Mouse (Mus musculus) adrenal gland, postnatal 25 days (tissue): ENCODE results near the gene Lypla2. TPM values are rescaled to one million over a fixed set of nuclear protein-coding genes. Genes with fewer than 3 reads are reported as not detected.

Source experiments
- DNase-seq: peaks from one replicate; pipeline ENCODE4 v3.0.0; 2021; ENCODE audit warnings: mixed read lengths
- total RNA-seq: library from RNA; stranded (reverse); gene quantifications from 2 replicates; pipeline ENCODE4 v1.2.3, GENCODE M21; 2021

Lypla2 gene
- total RNA-seq, 1 experiment from 2014 or later = 66.4 TPM

DNA sequence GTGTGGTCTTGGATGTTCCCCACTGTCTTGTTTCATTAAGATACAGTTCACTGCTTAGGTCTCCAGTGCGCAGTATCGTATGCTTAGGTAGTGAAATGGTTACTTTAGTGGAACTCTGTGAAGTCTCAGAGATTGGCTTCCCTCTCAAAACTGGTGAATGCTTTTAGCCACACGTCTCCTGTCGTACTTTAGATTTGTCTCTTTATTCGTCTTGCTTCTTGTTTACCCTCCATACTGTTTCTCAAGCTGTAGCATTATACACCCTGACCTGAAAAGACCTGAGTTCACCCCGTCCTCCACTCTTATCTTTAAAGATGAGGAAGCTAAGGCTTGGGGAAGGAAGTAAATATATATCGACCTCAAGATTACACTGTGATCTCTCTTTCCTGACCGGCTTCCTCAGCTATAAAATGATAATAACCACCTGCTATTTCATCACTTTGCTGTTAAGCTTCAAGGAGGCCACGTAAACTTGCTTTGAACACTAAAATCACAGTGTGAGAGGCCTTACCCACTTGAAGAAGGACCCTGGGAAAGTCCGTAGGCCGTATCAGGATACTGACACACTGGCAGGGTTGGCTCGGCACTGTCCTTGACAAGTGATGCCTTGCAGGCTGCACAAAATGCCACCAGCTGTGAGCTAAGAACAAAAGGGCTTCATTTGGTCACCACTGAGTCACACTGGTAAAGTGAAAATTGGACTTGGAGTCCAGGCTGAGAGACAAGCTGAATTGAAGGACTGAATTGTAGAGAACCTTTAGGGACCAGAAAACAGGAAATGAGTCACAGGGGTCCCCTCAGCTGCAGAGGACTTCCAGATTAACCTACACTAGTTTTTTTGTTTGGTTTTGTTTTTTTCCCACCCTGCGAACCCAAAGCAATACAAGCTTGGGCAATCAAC is 735 bp upstream of the Lypla2 start:
- no peak for DNase-seq

DNA sequence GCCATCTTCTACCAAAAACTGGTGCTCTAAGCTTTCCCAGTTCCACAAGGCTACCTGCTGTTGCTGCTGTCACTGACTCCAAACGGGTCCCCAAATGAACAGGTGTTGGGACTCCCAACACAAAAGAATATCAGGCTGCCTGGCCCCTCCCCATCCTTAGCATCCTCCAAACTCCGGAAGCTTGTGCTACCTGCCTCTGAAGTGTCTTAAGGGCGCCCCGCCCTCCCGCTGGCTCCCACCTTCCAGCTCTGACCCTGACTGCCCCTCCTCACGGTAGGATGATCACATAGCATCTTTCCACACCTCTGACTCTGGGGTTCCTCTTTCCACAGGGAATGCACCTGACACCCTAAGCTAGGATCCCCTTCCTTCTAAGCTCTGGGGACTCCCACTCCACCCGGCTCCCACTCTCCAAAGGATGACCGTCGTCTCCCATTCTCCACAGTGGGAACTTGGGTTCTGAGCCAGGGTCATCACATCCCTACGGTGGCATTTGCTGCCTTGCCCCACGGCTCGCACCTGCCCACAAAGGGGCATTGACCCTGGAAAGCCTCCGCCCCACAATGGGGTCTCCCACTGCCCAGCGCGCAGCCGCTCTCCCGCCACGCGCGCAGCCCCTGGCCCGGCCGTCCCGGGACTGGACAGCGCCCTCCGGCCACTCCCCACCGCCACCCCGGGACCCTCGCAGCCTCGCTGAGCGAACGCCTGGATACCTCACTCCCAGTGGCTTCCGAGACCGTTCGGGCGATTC is 446 bp downstream of the Lypla2 start:
- DNase-seq = no peak

DNA sequence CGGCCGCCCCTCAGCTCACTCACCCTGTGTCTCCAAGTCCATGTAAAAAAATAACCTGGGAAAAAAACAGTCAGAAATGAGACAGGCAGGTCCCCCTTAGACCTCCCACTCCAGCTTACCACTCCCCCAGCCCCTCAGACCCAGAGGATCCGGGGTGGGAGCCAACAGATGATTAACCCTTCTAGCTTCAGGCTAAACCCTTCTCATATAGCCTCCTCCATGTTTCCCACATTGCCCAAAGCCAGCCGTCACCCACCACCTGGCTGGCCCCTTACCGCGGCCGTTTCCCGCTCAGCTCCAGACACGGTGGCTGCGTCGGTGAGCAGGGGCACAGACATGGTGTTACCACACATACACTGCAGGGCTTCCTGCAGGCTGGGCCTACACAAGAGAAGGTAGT is 1.8 kb downstream of the Lypla2 start:
- no peak for DNase-seq

DNA sequence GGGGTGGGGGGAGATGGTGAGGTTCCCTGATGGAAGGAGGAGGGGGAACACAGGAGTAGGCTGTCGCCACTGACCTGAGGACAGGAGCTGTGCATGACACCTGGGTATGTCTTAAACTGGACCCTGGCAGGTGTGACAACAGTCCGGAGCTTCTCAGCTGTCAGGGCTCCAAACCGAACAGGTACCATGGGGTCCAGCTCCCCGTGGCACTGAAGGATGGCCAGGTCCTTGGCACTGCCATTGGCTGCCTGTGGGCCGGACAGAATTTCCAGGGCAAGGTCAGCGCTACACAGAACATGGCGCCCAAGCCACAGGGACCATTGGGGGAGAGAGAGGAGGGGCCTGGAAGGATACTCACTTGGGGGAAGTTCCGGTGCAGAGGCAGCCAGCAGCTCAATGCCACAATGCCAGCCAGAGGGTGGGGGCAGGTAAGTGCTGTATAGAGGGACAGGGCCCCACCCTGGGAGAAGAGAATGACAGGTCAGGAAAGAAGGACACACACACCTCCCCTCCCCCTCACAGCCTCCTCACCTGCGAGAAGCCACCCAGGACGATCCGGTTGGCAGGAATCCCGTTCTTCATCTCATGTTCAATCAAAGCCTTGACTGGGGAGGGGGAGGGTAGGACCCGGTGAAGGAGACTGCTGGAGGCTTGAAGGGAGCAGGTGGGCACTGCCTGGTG is 3.2 kb downstream of the Lypla2 start:
- DNase-seq = no peak

DNA sequence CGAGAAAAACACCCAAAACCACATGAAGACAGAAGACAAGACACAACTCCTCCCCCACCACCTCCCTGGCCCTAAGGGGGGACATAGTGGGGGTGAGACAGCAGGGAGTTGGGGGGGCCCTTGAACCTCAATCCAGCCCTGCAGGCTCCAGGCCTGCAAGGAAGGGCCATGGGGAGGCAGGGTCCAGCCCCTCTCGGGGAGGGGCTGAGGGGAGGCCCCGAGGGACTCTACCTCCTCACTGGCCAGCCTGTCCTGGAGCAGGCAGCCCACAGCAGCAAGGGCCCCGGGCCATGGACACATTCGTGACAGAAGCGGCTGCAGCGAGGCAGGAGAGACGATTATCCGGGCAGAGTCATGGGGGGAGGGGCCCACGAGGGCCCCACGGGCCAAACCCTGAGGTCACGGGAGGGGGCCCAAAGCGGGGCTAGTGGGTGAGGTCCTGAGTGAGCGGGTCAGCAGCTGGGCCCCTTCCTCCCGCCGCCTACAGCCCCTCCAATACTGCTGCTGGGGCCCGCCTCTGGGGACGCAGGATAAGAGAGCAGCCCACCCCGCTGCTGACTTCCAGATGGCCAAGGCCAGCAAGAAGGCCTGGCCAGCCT is 4.1 kb downstream of the Lypla2 start:
- no peak for DNase-seq

DNA sequence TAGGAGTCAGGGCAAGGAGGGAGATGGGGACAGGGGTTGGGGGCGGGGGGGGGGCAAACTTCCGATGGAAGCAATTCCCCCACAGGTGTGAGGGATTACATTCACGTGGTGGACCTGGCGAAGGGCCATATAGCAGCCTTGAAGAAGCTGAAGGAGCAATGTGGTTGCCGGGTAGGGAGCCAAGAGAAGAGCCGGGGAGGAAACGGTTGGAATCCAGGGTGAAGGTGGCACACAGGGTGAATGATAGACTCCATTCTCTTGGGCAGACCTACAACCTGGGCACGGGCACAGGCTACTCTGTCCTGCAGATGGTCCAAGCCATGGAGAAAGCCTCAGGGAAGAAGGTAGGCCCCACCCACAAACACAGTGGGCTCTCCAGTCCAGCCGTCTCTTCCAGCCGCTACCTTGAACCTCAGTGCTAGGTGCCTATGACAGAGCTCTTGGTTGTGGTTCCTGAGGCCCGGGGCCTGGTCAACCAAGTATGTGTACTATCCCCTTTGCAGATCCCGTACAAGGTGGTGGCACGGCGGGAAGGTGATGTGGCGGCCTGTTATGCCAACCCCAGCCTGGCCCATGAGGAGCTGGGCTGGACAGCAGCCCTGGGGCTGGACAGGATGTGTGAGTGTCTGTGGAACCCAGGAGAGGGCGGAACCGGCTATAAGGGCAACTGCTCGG is 5.2 kb downstream of the Lypla2 start:
- no peak for DNase-seq

DNA sequence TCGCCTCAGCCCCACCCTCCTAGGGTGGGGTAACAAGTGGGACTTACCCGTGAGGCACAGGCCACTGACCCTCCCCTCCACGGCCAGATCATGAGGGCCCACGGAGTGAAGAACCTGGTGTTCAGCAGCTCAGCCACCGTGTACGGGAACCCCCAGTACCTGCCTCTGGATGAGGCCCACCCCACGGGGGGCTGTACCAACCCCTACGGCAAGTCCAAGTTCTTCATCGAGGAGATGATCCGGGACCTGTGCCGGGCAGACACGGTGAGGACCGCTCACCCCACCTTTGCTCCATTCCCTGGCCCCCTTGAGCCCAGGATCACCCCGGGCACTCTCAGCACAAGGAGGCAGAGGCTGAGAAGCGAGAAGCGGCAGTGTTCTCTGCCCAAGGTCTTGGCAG is 6.1 kb downstream of the Lypla2 start:
- no peak for DNase-seq

DNA sequence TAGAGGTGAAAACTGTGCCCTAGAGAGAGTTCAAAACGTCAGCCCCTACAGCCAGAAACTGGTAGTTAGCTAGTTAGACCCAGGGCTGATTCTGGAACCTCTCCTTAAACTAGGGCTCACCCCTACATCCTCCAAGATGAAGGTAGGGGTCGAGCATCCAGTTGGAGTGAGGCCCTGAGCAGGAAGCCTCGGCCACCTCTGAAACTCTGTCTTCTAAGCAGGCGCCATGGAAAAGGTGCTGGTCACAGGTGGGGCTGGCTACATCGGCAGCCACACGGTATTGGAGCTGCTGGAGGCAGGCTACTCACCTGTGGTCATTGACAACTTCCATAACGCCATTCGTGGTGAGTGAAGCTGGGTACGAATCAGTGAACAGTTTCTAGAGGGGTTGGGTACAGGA is 7.3 kb downstream of the Lypla2 start:
- no peak for DNase-seq

DNA sequence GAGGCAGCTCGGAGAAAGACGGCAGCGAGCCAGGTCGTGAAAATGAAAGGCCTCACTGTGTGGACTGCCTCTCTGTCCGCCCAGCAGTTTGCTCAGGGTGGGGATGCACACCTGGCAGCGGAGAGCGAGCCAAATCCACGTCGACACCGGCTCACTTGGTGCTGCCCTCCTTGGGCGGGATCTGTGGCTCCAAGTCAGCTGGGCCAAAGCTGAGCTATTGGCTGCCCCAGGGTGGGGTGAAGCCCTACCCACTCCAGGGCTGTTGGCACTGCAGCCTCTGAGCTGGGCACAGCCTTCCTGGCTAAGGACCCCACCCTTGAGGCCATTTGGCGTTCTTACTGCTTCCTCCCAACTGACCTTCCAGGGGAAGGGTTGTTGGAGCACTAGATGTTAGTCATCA is 8.0 kb downstream of the Lypla2 start:
- peak; percentile 68 for DNase-seq

DNA sequence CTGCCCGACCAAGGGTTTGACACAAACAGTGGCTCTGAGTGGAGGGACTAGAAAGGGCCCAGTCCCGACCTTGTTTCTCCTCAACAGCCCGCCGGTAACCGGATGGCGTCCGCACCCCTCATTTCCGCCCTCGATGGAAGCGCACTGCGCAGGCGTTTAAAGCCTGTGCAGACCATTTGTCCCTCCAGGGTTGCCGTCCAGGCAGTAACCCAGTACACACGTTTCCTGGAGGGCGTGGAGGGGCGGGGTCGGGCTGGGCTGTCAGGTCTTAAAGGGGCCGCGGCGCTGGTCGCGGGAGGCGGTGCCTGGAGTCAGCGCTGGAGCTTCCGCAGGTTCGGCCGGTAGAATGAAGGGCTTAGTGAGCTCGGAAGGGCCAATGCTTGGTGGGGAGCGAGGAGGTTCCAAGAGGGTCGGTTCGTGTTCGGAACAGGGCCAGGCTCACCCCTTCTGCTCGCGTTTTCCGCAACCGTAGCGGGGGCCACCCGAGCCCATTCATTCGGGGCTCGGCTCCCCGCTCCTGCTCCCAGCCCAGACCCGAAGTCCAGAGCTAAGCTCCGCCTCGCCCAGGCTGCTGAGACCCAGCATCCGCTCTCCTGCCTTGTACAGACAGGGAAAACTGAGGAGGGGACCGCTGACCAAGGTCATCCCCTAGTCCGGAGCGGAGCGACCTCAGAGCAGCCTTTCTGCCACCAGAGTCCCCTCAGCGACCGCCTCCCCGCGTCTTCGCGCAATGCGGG is 8.8 kb downstream of the Lypla2 start, which contains the start of gene Gale:
Gale (plus strand) TSS at position 271 of the 737 bp plus-strand sequence.
- DNase-seq = peak; percentile 96

DNA sequence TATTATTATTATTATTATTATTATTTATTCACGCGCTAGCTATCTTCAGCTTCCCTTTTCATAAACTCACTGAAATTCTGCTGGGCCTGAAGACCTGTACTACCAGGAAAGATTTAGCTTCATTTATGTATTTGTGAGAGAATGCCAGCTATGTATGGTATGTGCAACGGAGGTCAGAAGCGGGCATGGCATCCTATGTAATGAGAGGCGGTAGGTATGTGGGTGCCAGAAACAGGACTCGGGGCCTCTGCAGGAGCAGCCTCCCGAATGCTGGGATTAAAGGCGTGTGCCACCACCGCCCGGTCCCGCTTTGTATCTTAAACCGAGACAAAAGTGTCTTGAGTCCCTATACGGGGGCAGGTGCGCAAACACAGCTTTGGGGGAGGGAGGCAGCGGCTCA is 9.5 kb downstream of the Lypla2 start:
- no peak for DNase-seq

DNA sequence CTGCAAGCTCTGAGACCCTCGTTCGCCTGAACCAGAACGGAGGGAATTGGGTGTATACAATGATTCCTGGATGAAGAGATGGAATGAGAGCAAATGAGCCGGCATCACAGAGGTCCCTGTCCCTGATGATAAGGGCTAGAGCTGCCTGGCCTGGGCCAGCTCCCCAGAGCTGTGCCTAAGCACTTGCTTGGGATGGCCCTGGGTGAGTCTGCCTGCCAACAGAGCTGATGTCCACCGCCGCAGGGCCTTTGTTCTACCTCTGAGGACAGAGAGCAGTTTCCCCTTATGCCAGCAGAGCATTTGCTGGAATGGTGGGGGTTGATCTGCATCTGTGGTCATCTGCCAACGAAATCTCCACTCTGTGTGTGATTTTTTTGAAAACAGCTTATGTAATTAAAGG is 10.2 kb downstream of the Lypla2 start:
- no peak for DNase-seq

DNA sequence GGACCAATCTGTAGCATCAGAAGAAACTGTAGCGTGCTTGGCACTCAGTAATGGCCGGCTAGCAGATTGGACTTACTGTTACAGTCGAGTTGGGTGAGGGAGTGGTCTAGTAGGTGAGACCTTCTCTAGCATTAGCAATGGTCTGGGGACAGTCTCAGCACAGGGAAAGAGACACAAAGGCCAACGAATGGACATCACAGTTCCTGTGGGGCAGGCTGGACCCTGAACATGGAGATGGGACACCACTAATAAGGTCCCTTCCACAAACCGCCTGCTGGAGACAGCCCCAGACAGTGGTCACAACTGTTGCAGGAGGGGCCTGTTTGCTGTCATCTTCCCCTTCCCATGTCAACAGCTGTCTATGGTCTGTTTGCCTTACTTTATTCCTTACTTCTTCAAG is 10.7 kb downstream of the Lypla2 start:
- DNase-seq = no peak

DNA sequence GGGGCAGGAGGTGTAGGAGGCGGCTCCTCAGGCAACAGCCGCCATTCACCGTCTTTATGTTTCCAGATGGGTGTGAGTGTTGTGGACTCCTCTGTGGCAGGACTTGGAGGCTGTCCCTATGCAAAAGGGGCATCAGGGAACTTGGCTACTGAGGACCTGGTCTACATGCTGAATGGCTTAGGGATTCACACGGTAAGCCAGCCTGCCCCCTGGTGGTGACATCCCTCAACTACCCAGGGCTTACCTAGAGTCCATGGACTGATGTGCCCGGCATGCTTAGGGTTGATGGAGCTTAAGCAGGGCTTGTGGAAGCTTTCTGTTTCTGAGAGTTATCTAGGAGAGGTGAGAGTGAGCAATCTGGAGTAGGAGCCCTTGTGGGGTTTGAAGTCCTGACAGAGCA is 11.7 kb downstream of the Lypla2 start:
- DNase-seq = peak; percentile 81

DNA sequence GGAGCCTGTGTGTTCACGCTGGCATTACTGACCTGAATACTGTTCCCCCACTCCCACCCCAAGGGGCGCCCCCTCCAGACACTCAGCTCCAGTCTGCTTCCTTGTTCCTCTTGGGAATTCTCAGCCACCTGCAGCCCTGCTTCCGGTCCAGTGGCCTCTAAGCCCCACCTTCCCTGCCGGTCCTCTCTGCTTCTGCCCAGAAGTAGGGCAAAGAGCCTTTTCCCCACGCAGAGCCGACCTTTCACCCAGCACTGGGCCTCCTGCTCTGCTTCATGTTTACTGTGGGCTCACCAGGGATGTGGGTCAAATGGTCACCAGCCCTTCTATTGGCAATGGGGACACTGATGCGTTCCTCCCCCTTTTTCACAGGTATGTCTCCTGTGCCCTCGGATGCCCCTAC is 14.1 kb downstream of the Lypla2 start:
- no peak for DNase-seq

DNA sequence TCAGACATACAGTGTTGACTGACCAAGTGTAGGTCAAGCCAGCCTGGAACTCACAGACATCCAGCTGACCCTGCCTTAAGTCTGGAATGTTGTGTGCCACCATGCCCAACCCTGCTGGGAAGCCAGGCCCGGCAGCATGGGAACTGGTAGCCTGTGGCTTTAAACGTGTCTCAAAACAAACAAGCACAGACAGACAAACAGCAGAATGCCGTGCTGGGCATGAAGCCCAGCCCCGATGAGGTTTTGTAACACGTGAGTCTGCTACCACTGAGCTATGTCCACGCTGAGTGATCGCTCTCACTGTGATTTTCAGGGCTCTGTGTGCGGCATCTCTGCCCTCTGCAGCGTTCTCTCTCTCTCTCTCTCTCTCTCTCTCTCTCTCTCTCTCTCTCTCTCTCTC is 16.5 kb downstream of the Lypla2 start:
- no peak for DNase-seq

DNA sequence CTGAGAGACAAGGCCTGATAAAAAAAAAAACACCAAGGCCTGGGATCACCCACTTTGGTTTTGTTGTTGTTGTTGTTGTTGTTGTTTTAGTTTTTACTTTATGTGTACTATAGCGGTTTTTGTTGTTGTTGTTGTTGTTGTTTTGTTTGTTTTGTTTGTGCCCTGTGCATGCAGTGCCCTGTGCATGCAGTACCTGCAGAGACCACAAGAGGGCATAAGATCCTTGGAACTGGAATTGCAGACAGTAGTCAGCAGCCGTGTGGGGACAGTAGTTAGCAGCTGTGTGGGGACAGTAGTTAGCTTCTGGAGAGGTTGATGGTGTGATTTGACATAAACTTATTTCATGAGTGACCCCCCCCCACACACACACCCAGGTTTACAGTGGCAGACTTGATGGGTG is 18.2 kb downstream of the Lypla2 start:
- peak; percentile 70 for DNase-seq

DNA sequence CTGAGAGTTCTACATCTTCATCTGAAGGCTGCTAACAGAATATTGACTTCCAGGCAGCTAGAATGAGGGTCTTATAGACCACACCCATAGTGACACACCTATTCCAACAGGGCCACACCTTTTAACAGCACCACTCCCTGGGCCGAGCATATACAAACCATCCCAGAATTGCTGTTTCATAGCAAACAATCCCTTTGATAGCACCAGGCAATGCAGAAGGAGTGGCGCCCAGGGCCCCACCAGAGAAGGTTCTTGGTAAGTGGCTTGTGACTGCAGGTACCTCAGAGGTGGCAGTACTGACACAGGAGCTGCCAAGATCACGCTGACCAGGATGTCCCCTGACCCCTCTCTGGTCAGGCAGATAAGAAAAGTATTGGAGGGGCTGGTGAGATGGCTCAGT is 19.2 kb downstream of the Lypla2 start:
- DNase-seq = no peak

DNA sequence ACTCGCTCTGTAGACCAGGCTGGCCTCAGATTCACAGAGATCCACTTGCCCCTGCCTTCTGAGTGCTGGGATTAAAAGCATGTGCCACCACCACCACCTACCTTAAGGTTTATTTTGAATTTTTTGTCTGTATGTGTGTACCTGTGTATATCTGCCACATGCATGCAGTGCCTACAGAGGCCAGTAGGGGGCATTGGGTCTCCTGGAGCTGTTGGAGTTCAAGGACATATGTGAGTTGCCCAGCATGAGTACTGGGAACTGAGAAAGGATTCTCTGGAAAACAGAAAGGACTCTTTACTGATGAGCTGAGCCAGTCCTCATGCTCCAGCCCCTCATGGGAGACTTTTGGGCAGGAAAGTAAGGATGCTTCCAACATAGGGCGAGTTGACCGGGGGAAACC is 20.9 kb downstream of the Lypla2 start:
- DNase-seq = no peak

DNA sequence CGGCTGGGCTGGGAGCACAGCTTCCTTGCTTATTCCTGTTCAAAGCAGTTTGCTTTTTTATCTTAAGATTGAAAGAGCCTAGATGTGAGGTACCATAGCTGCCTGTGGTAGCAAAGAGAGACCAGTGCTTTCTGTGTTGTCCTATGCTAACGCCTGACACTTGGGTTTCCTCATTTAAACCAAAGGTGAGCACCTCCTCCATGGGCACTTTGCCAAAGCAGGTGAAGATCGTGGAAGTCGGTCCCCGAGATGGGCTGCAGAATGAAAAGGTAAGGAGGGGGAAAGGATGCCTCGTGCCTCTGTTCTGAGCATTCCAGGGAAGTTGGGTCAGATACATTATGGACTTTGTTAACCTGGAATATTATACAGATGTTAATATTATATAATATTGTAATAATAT is 22.1 kb downstream of the Lypla2 start:
- no peak for DNase-seq

DNA sequence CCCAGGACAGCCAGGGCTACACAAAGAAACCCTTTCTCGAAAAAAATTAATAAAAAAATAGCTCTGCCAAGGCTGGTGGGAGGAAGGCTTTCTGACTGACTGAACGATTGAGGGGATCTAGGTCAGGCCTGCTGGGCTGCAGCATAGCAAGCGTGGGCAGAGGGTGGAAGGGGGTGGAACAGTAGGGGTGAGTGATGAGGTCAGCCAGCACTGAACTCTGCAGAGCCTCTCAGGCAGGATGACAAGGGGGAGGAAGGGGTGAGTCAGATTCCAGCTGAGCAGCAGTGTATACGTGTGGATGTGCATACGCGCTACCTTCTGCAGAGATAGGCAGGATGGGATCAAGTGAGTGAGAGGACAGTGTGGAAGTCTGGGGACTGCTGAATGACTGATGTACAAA is 22.5 kb downstream of the Lypla2 start:
- no peak for DNase-seq
